Mouse (Mus musculus) hindbrain, embryonic 16.5 days (tissue): ENCODE data around the gene Ppfibp2. TPM values are rescaled to one million over a fixed set of nuclear protein-coding genes. Genes with fewer than 3 reads are reported as not detected.

Source experiments
- ATAC-seq: fragments of 200-750 bp; cut with Nextera tagmentation; 2 replicates; pipeline ENCODE4 v1.8.0; 2017; ENCODE audit warnings: moderate TSS enrichment, moderate library complexity
- H3K27ac ChIP-seq: fragments of 300-500 bp; sonication (generic); 2 replicates; pipeline ENCODE4 v1.5.1; 2014; ENCODE audit warnings: low read depth, mild to moderate bottlenecking, control low read depth, low read length, moderate library complexity
- H3K27me3 ChIP-seq: fragments of 300-500 bp; sonication (generic); replicated peaks from 2 replicates; pipeline ENCODE4 v1.6.1; 2014; ENCODE audit warnings: low read length; ENCODE audit not compliant: control insufficient read depth, insufficient read depth
- H3K36me3 ChIP-seq: fragments of 300-500 bp; sonication (generic); 2 replicates; pipeline ENCODE4 v1.6.1; 2014; ENCODE audit warnings: mild to moderate bottlenecking, low read length, moderate library complexity, mixed read lengths; ENCODE audit not compliant: control insufficient read depth, insufficient read depth
- H3K4me1 ChIP-seq: fragments of 300-500 bp; sonication (generic); 2 replicates; pipeline ENCODE4 v1.6.1; 2014; ENCODE audit warnings: low read depth, low read length; ENCODE audit not compliant: control insufficient read depth, insufficient read depth
- H3K4me2 ChIP-seq: fragments of 300-500 bp; sonication (generic); 2 replicates; pipeline ENCODE4 v1.6.1; 2014; ENCODE audit warnings: mild to moderate bottlenecking, low read length, control low read depth, moderate library complexity
- H3K4me3 ChIP-seq: fragments of 300-500 bp; sonication (generic); 2 replicates; pipeline ENCODE4 v1.5.1; 2014; ENCODE audit warnings: mild to moderate bottlenecking, low read length, control low read depth, moderate library complexity
- H3K9ac ChIP-seq: fragments of 300-500 bp; sonication (generic); 2 replicates; pipeline ENCODE4 v1.6.1; 2014; ENCODE audit warnings: low read depth, mild to moderate bottlenecking, control low read depth, low read length, moderate library complexity
- H3K9me3 ChIP-seq: fragments of 300-500 bp; sonication (generic); 2 replicates; pipeline ENCODE4 v1.6.1; 2014; ENCODE audit warnings: mild to moderate bottlenecking, low read length, moderate library complexity; ENCODE audit not compliant: control insufficient read depth
- WGBS: fragments of 180-500 bp; shearing (Covaris S2); extraction: QIAGEN DNeasy Blood & Tissue Kit; methylation state at CpG from one replicate; pipeline ENCODE4 v1.1.7; 2014; 5-methylcytosine and 5-hydroxymethylcytosine counted together
- polyA plus RNA-seq: library from polyadenylated mRNA; unstranded; fragments of >200 nt; fragmentation: Nextera tagmentation; extraction: Ambion mirVana; gene quantifications from 2 replicates; pipeline ENCODE4 v1.2.1, GENCODE M21; 2015

Gene Ppfibp2
- polyA plus RNA-seq, 1 experiment from 2014 or later = 3.6 TPM

GRCm38 (mm10) chr7:107779611-107780010, 184.6 kb downstream of the Ppfibp2 start:
- Histone ChIP-seq H3K36me3 (no peaks in the 10 kb centered on the region), H3K9ac (no peak overlapping the region), H3K9me3 (no peaks in the 10 kb centered on the region), H3K4me2 (no peak overlapping the region), H3K4me1 (no peaks in the 10 kb centered on the region), H3K27me3 (no peaks in the 10 kb centered on the region), H3K27ac (no peak overlapping the region), H3K4me3 (no peak overlapping the region)
- no peak for ATAC-seq
- WGBS = 50% methylated on average over 4 of the region's 4 CpGs

GRCm38 (mm10) chr7:107787977-107788620, 193.1 kb downstream of the Ppfibp2 start:
- no peak overlapping the region for H3K4me3 ChIP-seq
- no peak overlapping the region for H3K27ac ChIP-seq
- H3K4me2 ChIP-seq = no peak overlapping the region
- H3K36me3 ChIP-seq = no peaks in the 10 kb centered on the region
- H3K9ac ChIP-seq = no peak overlapping the region
- 63% methylated on average over 3 of the region's 3 CpGs for WGBS
- no peaks in the 10 kb centered on the region for H3K4me1 ChIP-seq
- no peaks in the 10 kb centered on the region for H3K27me3 ChIP-seq
- ATAC-seq = peak; percentile 77
- H3K9me3 ChIP-seq = no peaks in the 10 kb centered on the region

GRCm38 (mm10) chr7:107796500-107796899, 201.5 kb downstream of the Ppfibp2 start:
- WGBS = 88% methylated on average over 2 of the region's 2 CpGs
- ATAC-seq = no peak

More at GRCm38 (mm10) chr7:107796500-107796899, 201.5 kb downstream of the Ppfibp2 start:
- H3K9ac ChIP-seq = no peak overlapping the region
- no peaks in the 10 kb centered on the region for H3K9me3 ChIP-seq
- no peaks in the 10 kb centered on the region for H3K36me3 ChIP-seq
- no peak overlapping the region for H3K4me2 ChIP-seq
- no peak overlapping the region for H3K27ac ChIP-seq
- H3K27me3 ChIP-seq = no peaks in the 10 kb centered on the region
- H3K4me1 ChIP-seq = no peaks in the 10 kb centered on the region
- H3K4me3 ChIP-seq = no peak overlapping the region

Other genes with a start within 250 kb of the Ppfibp2 start
- gene Syt9, start 224.5 kb upstream of the Ppfibp2 start, polyA plus RNA-seq = 11.6 and 12.9 TPM in 2 replicates
- gene Olfml1, start 27.8 kb upstream of the Ppfibp2 start, polyA plus RNA-seq = 4.8 TPM in 2 replicates
- not detected in 2 replicates for gene 5330417H12Rik, start 30.0 kb downstream of the Ppfibp2 start, polyA plus RNA-seq
- 0.35 and 0.44 TPM in 2 replicates for gene Cyb5r2, start 162.8 kb downstream of the Ppfibp2 start, polyA plus RNA-seq
- gene Ovch2, start 206.0 kb downstream of the Ppfibp2 start, polyA plus RNA-seq = not detected in 2 replicates
- not detected in 2 replicates for gene Olfr467, start 217.1 kb downstream of the Ppfibp2 start, polyA plus RNA-seq
- not detected in 2 replicates for gene Olfr469, start 230.3 kb downstream of the Ppfibp2 start, polyA plus RNA-seq